In genomic region chr13:101464928-101465747, GRCm38 (mm10) we compare ENCODE assay signal across 11 mouse cellular contexts.
DNase-seq lines count a peak whose midpoint lies in the region; ATAC-seq and TF ChIP-seq lines count a peak whose summit lies in the region.
"Had no signal": no experiment of that assay in that cellular context is flagged by ENCODE, and none has a peak within 500 bp of the region (broad histone marks: within the 10 kb centered on the region; RNA-seq: fewer than 3 reads in every experiment).

No protein-coding gene starts in this region.

- no peaks in the 10 kb centered on the region for H3K27me3 ChIP-seq in lung, embryonic 16.5 days (ENCODE audit: control insufficient read depth, insufficient read depth, low read depth, low read length)
- no peaks in the 10 kb centered on the region for H3K27me3 ChIP-seq in intestine, embryonic 16.5 days (replicated peaks; ENCODE audit: control insufficient read depth, insufficient read depth, low read length)
- no peaks in the 10 kb centered on the region for H3K27me3 ChIP-seq in myocyte (ENCODE audit: control insufficient read depth, insufficient read depth, insufficient read length)

- 0 out of 2 replicates have a peak, but pooled peaks have one; percentile 52 for ATAC-seq in lung, embryonic 16.5 days (ENCODE audit: low read depth)
- ATAC-seq in intestine, embryonic 16.5 days, result peak; percentile 90
- ATAC-seq: midbrain, embryonic 16.5 days had no signal

- H3K9ac ChIP-seq in lung, embryonic 16.5 days (ENCODE audit: low read length), result no peak overlapping the region
- H3K9ac ChIP-seq in intestine, embryonic 16.5 days (ENCODE audit: low read depth, low read length), result no peak overlapping the region

- no peak overlapping the region for H3K4me3 ChIP-seq in lung, embryonic 16.5 days (ENCODE audit: low read length)
- H3K4me3 ChIP-seq in intestine, embryonic 16.5 days (ENCODE audit: low read length), result no peak overlapping the region
- H3K4me3 ChIP-seq in myocyte, result no peak overlapping the region

- H3K4me2 ChIP-seq in lung, embryonic 16.5 days (ENCODE audit: low read depth, low read length), result no peak overlapping the region
- no peak overlapping the region for H3K4me2 ChIP-seq in intestine, embryonic 16.5 days (ENCODE audit: low read depth, low read length)
- H3K4me2 ChIP-seq in myocyte (ENCODE audit: low read depth), result peak overlapping the region; percentile 33

- no peaks in the 10 kb centered on the region for H3K79me2 ChIP-seq in myocyte (ENCODE audit: control insufficient read depth, insufficient read depth)

- H3ac ChIP-seq in myocyte (ENCODE audit: control insufficient read depth, insufficient read length), result no peak overlapping the region

- no peak for TF ChIP-seq POLR2A in myocyte (IDR thresholded peaks at IDR 0.05; ENCODE audit: insufficient read length, low read depth)

- H3K4me1 ChIP-seq in lung, embryonic 16.5 days (replicated peaks; ENCODE audit: control insufficient read depth, insufficient read depth, low read length), result no peaks in the 10 kb centered on the region
- H3K4me1 ChIP-seq in intestine, embryonic 16.5 days (ENCODE audit: control insufficient read depth, insufficient read depth, low read length), result 0 out of 2 replicates have a peak, but pooled peaks cover 8% of the 10 kb centered on the region

- no peak for DNase-seq in lung, postnatal 4 days
- peak; percentile 37 for DNase-seq in adrenal gland, adult 8-10 months
- DNase-seq in left cerebral cortex, adult 18-20 months (ENCODE audit: low spot score in 2 of 2), result no peak
- DNase-seq in right cerebral cortex, postnatal 25 days, result no peak
- DNase-seq in cerebellum, postnatal 14 days, result no peak
- DNase-seq: heart, adult 18-20 months; heart, postnatal 36 days had no signal

- WGBS in lung, embryonic 16.5 days, result 48% methylated on average over 7 of the region's 7 CpGs
- WGBS in intestine, embryonic 16.5 days, result 57% methylated on average over 7 of the region's 7 CpGs

- no peaks in the 10 kb centered on the region for H3K36me3 ChIP-seq in lung, embryonic 16.5 days (ENCODE audit: control insufficient read depth, insufficient read depth, low read length)
- H3K36me3 ChIP-seq in intestine, embryonic 16.5 days (ENCODE audit: control insufficient read depth, insufficient read depth, low read length), result no peaks in the 10 kb centered on the region
- no peaks in the 10 kb centered on the region for H3K36me3 ChIP-seq in myocyte (ENCODE audit: control insufficient read depth, insufficient read depth)

- no peak overlapping the region for H3K27ac ChIP-seq in lung, embryonic 16.5 days (ENCODE audit: low read length)
- no peak overlapping the region for H3K27ac ChIP-seq in intestine, embryonic 16.5 days (ENCODE audit: low read length)

- H3K9me3 ChIP-seq in lung, embryonic 16.5 days (ENCODE audit: control insufficient read depth, low read length), result no peaks in the 10 kb centered on the region
- H3K9me3 ChIP-seq in intestine, embryonic 16.5 days (ENCODE audit: control insufficient read depth, low read length), result no peaks in the 10 kb centered on the region

TF ChIP-seq in myocyte, 11 proteins besides CTCF, POLR2A, EP300 and RAD21:
- TF ChIP-seq POLR2AphosphoS2 (IDR thresholded peaks at IDR 0.05; ENCODE audit: insufficient read length, low read depth) (no peak), MYOD1 (IDR thresholded peaks at IDR 0.05; ENCODE audit: control insufficient read depth in 1 of 3, insufficient read length in 2 of 3, low read depth in 2 of 3) (no peak), MAX (IDR thresholded peaks at IDR 0.05; ENCODE audit: low read depth) (no peak)
